Mouse (Mus musculus) ES-E14 (cell line): ENCODE measurements around the gene Hfe. TPM values are rescaled to one million over a fixed set of nuclear protein-coding genes. Genes with fewer than 3 reads are reported as not detected.

ENCODE experiments used
- DNase-seq: peaks from one replicate; pipeline ENCODE4 v3.0.0-alpha.2; 2013; ENCODE audit warnings: low read depth, low spot score
- H3K27ac ChIP-seq: 2 replicates; pipeline ENCODE4 v1.5.1; 2012; ENCODE audit warnings: low read depth, mild to moderate bottlenecking, low read length, moderate library complexity, mixed read lengths; ENCODE audit not compliant: poor library complexity, insufficient read depth, severe bottlenecking
- H3K36me3 ChIP-seq: 2 replicates; pipeline ENCODE4 v1.6.1; 2012; ENCODE audit warnings: mild to moderate bottlenecking, low read length, moderate library complexity, mixed read lengths; ENCODE audit not compliant: control insufficient read depth, poor library complexity, insufficient read depth, severe bottlenecking
- H3K4me1 ChIP-seq, 2 experiments: fragments of 150-350 bp in 1 of 2; sonication (generic) in 1 of 2; 2 replicates each; pipeline ENCODE4 v1.6.1; 2012; ENCODE audit warnings: low read length in 2 of 2, mild to moderate bottlenecking in 1 of 2, mixed read lengths in 1 of 2; ENCODE audit not compliant: control insufficient read depth in 2 of 2, insufficient read depth in 2 of 2, poor library complexity in 1 of 2
- H3K4me3 ChIP-seq, 2 experiments: fragments of 150-350 bp in 1 of 2; sonication (generic) in 1 of 2; 2 replicates each; pipeline ENCODE4 v1.5.1; 2012; ENCODE audit warnings: low read length in 2 of 2, low read depth in 1 of 2, mild to moderate bottlenecking in 1 of 2, mixed read lengths in 1 of 2; ENCODE audit not compliant: insufficient read depth in 1 of 2, poor library complexity in 1 of 2, severe bottlenecking in 1 of 2
- H3K9ac ChIP-seq: 2 replicates; pipeline ENCODE4 v1.6.1; 2012; ENCODE audit warnings: low read depth, mild to moderate bottlenecking, low read length, mixed read lengths; ENCODE audit not compliant: poor library complexity, insufficient read depth, severe bottlenecking
- H3K9me3 ChIP-seq: fragments of 150-350 bp; sonication (generic); 2 replicates; pipeline ENCODE4 v1.6.1; 2012; ENCODE audit warnings: low read depth, mild to moderate bottlenecking, low read length; ENCODE audit not compliant: control insufficient read depth, insufficient read depth
- CHD2 ChIP-seq: IDR thresholded peaks from 2 replicates; pipeline ENCODE4 v1.6.1; 2014; ENCODE audit warnings: mild to moderate bottlenecking, low read depth, low read length, inconsistent platforms
- HCFC1 ChIP-seq: IDR thresholded peaks from 2 replicates; pipeline ENCODE4 v1.6.1; 2012; ENCODE audit warnings: low read length, inconsistent platforms, borderline replicate concordance; ENCODE audit not compliant: insufficient read depth
- MAFK ChIP-seq: IDR thresholded peaks from 2 replicates; pipeline ENCODE4 v1.6.1; 2014; ENCODE audit warnings: mild to moderate bottlenecking, low read depth, low read length, inconsistent platforms; ENCODE audit not compliant: insufficient read depth
- ZC3H11A ChIP-seq: IDR thresholded peaks from 2 replicates; pipeline ENCODE4 v1.6.1; 2012; ENCODE audit warnings: low read depth, mild to moderate bottlenecking, inconsistent platforms, low read length, borderline replicate concordance
- ZNF384 ChIP-seq: IDR thresholded peaks from 2 replicates; pipeline ENCODE4 v1.6.1; 2012; ENCODE audit warnings: low read depth, low read length, inconsistent platforms
- in situ Hi-C, 2 experiments: fragments of 600-800 bp; cut with MboI; formaldehyde crosslinking; loops; one replicate each; pipeline ENCODE4 v1.15.1; 2025; ENCODE audit warnings: low sequenced_read_pairs in 2 of 2, inconsistent platforms in 1 of 2; ENCODE audit not compliant: unreplicated experiment in 2 of 2
- total RNA-seq: library from RNA; depleted of rRNA; stranded (reverse); fragments of 300-350 nt; gene quantifications from 2 replicates; pipeline ENCODE4 v1.2.3, GENCODE M21; 2012

Gene Hfe
- total RNA-seq, 1 experiment = 1.5 TPM

DNA sequence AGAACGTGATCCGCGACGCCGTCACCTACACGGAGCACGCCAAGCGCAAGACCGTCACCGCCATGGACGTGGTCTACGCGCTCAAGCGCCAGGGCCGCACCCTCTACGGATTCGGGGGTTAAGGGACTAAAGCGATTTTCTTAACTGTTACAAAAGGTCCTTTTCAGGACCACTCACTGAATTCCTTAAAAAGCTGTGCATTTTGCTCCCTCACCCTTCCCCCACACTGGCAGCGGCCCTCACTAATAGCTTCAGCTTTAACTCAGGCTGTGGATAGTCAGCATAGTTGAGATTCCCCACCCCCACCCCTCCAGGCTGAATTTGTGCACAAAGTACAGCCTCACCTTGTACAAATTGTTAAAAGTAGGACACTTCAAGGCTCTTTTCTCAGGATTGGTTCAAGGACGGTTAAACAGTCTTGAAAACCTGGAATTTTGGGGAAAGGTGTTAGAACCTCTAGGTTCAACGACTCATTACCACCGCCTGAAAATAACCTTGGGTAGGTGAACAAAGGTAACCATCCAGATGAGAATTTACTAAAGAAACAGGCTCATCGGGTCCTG, 46.6 kb upstream of the Hfe start:
- Histone ChIP-seq H3K9me3 (no peaks in the 10 kb centered on the region), H3K4me3 (peak overlapping the region; percentile 38 to 59), H3K27ac (peak overlapping the region; percentile 93), H3K36me3 (no peaks in the 10 kb centered on the region), H3K9ac (peak overlapping the region; percentile 84), H3K4me1 (peaks cover 0 to 4% of the 10 kb centered on the region in 2 experiments; a peak in 1 of 4 replicates)
- TF ChIP-seq CHD2 (peak; percentile 69; the same call in 1 of the 2 replicates), HCFC1 (peak; percentile 71; the same call in 1 of the 2 replicates), MAFK (no peak)
- DNase-seq = no peak
- in situ Hi-C loops = loop anchor here in 1 of 2 experiments (25.0 kb wide), 1 partner anchor 1720 kb away; the partner anchor contains the start of genes Hist1h2ag, Hist1h2ah, Hist1h2bj and Hist1h2bk

DNA sequence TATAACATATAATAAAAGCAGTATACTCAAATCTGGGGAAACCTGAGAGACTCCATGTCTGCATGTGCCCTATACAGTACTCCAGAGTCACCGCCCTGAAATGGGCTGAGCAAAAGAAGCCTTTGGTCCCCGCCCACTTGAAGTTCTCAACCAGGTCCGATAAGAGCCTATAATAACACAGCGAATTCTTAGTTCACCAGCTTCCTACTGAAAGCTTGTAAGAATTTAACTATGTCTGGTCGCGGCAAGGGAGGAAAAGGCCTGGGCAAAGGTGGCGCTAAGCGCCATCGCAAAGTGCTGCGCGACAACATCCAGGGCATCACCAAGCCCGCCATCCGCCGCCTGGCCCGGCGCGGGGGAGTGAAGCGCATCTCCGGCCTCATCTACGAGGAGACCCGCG, 46.1 kb upstream of the Hfe start, which contains the start of gene Hist1h4b:
Gene Hist1h4b (plus strand): TSS at position 224 of the 400 bp plus-strand sequence.
- Histone ChIP-seq H3K27ac (peak within 1 kb of the TSS; percentile 93), H3K4me1 (peaks cover 0 to 4% of the 10 kb centered on the region in 2 experiments; a peak in 1 of 4 replicates), H3K9me3 (no peaks in the 10 kb centered on the region), H3K9ac (peak within 1 kb of the TSS; percentile 84), H3K4me3 (peak within 1 kb of the TSS; percentile 38 to 59), H3K36me3 (no peaks in the 10 kb centered on the region)
- TF ChIP-seq HCFC1 (peak; percentile 74; the same call in 1 of the 2 replicates), MAFK (no peak), ZNF384 (no peak)
- in situ Hi-C loops = loop anchor here in 1 of 2 experiments (25.0 kb wide), 1 partner anchor 1719 kb away; the partner anchor contains the start of genes Hist1h2ag, Hist1h2ah, Hist1h2bj and Hist1h2bk
- DNase-seq = peak; percentile 96

DNA sequence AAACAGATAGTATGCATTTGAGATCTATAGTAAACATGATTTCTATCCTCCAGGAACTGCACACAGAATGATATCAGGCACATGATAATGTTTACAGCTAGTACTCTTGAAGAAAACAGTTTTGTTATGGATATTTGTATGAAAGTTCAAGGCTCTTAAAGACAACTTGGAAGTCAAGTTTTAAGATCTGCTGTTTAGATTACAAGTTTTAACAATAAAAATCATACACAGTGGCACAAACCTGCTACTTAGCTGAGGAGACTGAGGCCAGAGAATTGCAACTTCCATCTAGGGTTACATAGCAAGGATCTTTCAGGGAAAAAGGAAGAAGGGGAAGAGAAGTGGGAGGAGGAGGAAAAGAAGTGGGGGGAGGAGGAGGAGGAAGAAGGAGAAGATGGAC, 44.3 kb upstream of the Hfe start:
- Histone ChIP-seq H3K4me3 (no peak overlapping the region), H3K9ac (no peak overlapping the region; the same call in 1 of the 2 replicates), H3K4me1 (peaks cover 0 to 4% of the 10 kb centered on the region in 2 experiments; a peak in 1 of 4 replicates), H3K9me3 (no peaks in the 10 kb centered on the region), H3K36me3 (no peaks in the 10 kb centered on the region), H3K27ac (no peak overlapping the region; the same call in 1 of the 2 replicates)
- in situ Hi-C loops = loop anchor here in 1 of 2 experiments (25.0 kb wide), 1 partner anchor 1718 kb away; the partner anchor contains the start of genes Hist1h2ag, Hist1h2ah, Hist1h2bj and Hist1h2bk
- TF ChIP-seq HCFC1 (no peak), ZC3H11A (no peak), MAFK (no peak), ZNF384 (no peak), CHD2 (no peak)
- DNase-seq = no peak

DNA sequence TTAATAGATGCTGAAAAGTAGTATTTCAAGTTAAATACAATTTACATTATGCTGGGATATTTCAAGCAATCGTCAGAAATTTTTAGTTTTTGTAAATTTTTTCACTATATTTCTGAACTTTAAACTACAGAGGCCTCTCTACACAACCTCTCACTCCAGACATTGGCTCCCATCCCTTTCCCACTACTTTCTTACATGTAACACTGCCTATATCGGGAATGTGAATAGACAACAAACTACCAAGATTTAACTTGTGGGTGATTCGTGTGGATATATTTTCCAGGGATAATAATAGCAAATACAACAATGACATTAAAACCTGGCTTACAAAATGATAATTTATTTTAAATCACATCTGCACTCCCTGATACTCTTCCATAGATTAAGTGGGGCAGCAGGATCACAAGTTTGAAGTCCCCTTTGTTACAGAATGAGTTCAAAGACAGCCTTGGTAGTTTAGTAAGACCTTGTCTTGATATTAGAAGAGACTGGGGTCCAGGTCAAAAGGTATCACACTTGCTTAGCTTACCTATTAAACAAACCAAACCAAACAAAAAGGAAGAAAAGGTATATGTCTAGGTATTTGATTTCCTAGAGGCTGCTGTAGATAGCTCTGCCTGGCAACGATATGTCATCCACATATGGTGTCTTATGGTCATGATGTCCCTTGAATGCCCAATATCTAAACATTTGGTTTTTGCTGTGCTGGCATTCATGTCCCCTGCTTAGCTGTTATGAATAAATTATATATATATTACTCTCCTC, 42.8 kb upstream of the Hfe start:
- H3K4me1 ChIP-seq = peaks cover 0 to 6% of the 10 kb centered on the region in 2 experiments; a peak in 1 of 4 replicates
- in situ Hi-C loops = loop anchor here in 1 of 2 experiments (25.0 kb wide), 1 partner anchor 1716 kb away; the partner anchor contains the start of genes Hist1h2ag, Hist1h2ah, Hist1h2bj and Hist1h2bk
- TF ChIP-seq HCFC1 = no peak
- TF ChIP-seq ZC3H11A = no peak
- no peak for TF ChIP-seq CHD2
- no peak for TF ChIP-seq MAFK
- no peak for TF ChIP-seq ZNF384

More for the DNA sequence above, 42.8 kb upstream of the Hfe start:
- peak overlapping the region; percentile 40; the same call in 1 of the 2 replicates for H3K27ac ChIP-seq
- H3K4me3 ChIP-seq = peak overlapping the region in 1 of 2 experiments; percentile 19; a peak in 2 of 4 replicates
- no peak overlapping the region; the same call in 1 of the 2 replicates for H3K9ac ChIP-seq
- no peaks in the 10 kb centered on the region for H3K36me3 ChIP-seq
- no peaks in the 10 kb centered on the region for H3K9me3 ChIP-seq
- DNase-seq = no peak
